Mouse (Mus musculus) liver, postnatal 0 days (tissue): ENCODE measurements around the gene Lrrc75a. TPM values are rescaled to one million over a fixed set of nuclear protein-coding genes. Genes with fewer than 3 reads are reported as not detected.

Source experiments
- ATAC-seq: fragments of 200-750 bp; cut with Nextera tagmentation; 2 replicates; pipeline ENCODE4 v1.8.0; 2017; ENCODE audit warnings: mild to moderate bottlenecking, moderate library complexity
- DNase-seq: peaks from one replicate; pipeline ENCODE4 v3.0.0-alpha.2; 2016
- H3K27ac ChIP-seq: fragments of 300-500 bp; sonication (generic); 2 replicates; pipeline ENCODE4 v1.5.1; 2014; ENCODE audit warnings: antibody characterized with exemption, moderate library complexity, mild to moderate bottlenecking, low read depth
- H3K27me3 ChIP-seq: fragments of 300-500 bp; sonication (generic); 2 replicates; pipeline ENCODE4 v1.6.1; 2014; ENCODE audit warnings: low read length, control low read depth, mixed read lengths; ENCODE audit not compliant: insufficient read depth
- H3K36me3 ChIP-seq: fragments of 300-500 bp; sonication (generic); replicated peaks from 2 replicates; pipeline ENCODE4 v1.6.1; 2014; ENCODE audit warnings: mild to moderate bottlenecking, control low read depth, low read length, moderate library complexity, mixed read lengths; ENCODE audit not compliant: insufficient read depth
- H3K4me1 ChIP-seq: fragments of 300-500 bp; sonication (generic); 2 replicates; pipeline ENCODE4 v1.6.1; 2014; ENCODE audit warnings: antibody characterized with exemption, mild to moderate bottlenecking, control low read depth; ENCODE audit not compliant: insufficient read depth
- H3K4me2 ChIP-seq: fragments of 300-500 bp; sonication (generic); 2 replicates; pipeline ENCODE4 v1.6.1; 2014; ENCODE audit warnings: low read depth, mild to moderate bottlenecking, low read length, moderate library complexity, mixed read lengths
- H3K4me3 ChIP-seq: fragments of 300-500 bp; sonication (generic); 2 replicates; pipeline ENCODE4 v1.5.1; 2014; ENCODE audit warnings: low read depth, low read length
- H3K9ac ChIP-seq: fragments of 300-500 bp; sonication (generic); replicated peaks from 2 replicates; pipeline ENCODE4 v1.6.1; 2014; ENCODE audit warnings: mild to moderate bottlenecking, moderate library complexity
- H3K9me3 ChIP-seq: fragments of 300-500 bp; sonication (generic); 2 replicates; pipeline ENCODE4 v1.6.1; 2016; ENCODE audit warnings: mild to moderate bottlenecking, control low read depth, low read length, mixed read lengths
- CTCF ChIP-seq: sonication (generic); IDR thresholded peaks from 2 replicates; pipeline ENCODE4 v1.5.1; 2016; ENCODE audit warnings: antibody characterized with exemption, low read depth
- EP300 ChIP-seq: IDR thresholded peaks from 2 replicates; pipeline ENCODE4 v1.6.1; 2016; ENCODE audit warnings: antibody characterized with exemption, low read depth, mild to moderate bottlenecking
- WGBS: fragments of 180-500 bp; shearing (Covaris S2); extraction: QIAGEN DNeasy Blood & Tissue Kit; methylation state at CpG from one replicate; pipeline ENCODE4 v1.1.7; 2014; ENCODE audit not compliant: insufficient replicate concordance; 5-methylcytosine and 5-hydroxymethylcytosine counted together
- polyA plus RNA-seq: library from polyadenylated mRNA; unstranded; fragments of >200 nt; fragmentation: Nextera tagmentation; extraction: Ambion mirVana; gene quantifications from 2 replicates; pipeline ENCODE4 v1.2.1, GENCODE M21; 2015

Lrrc75a gene
- polyA plus RNA-seq, 1 experiment from 2014 or later, result 1.1 TPM

DNA sequence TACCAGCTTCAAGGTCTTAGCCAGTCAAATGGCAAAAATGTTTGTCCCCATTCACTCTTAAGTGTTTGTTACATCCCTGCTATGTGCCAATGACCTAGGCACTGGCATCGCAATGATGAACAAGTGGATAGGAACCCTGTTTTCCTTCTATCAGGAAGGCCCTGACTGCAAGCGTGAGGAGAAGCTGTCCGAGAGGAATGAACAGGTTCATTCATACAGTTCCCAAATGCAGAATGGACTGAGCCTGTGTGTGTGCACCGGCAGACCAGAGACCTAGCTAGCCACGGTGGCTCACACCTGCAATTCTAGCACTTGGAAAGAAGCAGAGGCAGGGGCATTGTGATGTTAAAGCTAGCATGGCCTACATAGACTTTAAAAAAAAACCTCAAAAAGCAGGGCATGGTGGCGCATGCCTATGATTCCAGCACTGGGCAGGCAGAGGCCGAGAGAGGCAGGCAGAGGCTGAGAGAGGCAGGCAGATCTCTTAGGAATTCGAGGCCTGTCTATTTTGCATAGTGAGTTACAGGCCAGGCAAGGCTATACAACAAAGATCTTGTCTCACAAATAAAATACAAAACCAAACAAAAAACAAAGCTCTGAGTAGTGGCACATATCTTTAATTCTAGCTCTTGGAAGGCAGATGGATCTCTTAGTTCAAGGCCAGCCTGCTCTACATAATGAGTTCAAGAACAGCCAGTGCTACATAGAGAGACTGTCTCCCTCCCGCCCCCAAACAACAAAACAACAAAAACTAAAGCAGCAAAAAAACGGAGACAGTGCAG lies 41.0 kb downstream of the Lrrc75a start:
- H3K27me3 ChIP-seq, result no peaks in the 10 kb centered on the region
- H3K36me3 ChIP-seq, result peaks cover 39% of the 10 kb centered on the region
- no peaks in the 10 kb centered on the region for H3K9me3 ChIP-seq
- H3K4me2 ChIP-seq, result no peak overlapping the region
- TF ChIP-seq CTCF, result no peak
- no peak for TF ChIP-seq EP300
- H3K4me3 ChIP-seq, result no peak overlapping the region
- no peak for ATAC-seq
- H3K4me1 ChIP-seq, result peaks cover 18% of the 10 kb centered on the region
- H3K9ac ChIP-seq, result no peak overlapping the region
- 72% methylated on average over 10 of the region's 10 CpGs for WGBS
- no peak for DNase-seq
- no peak overlapping the region for H3K27ac ChIP-seq

DNA sequence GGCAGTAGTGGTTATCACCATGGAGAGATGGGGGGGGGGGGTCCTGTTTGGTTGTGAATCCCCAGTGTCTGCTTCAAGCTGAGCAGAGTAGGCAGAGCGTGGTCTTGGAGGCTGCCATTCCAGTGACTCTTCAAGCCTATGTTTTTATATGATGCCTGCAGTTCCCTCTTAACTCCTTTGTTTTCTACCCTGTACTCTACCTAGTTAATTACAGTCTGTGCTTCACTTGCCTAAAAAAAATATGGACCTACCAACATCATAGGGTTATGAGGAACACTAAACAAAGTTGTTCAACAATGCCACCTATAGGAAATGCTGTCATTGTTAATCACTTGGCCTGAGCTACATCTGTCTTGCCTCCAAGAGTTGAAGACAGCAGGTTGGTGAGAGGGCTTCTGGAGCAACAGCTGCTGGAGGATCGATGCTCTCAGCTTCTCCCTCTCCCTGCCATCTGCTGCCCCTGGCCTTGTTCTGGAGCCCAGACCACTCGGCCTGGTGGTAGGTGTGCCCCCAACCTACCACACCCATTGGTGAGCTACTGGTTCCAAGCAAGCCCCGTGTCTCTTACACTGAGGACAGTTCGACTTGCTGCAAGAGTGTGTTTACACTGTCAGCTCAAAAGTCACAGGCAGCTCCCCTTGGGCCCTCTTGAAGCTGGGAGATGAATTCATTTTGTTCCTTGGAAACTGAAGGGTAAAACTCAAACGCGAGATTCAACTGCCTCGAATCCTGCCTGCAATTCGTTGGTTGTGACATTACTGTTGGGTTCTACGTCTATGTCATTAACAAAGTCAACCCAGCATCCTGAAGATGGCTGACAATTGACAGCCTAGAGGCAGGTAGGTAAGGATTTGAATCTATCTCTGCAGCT lies 41.8 kb downstream of the Lrrc75a start:
- no peak for ATAC-seq
- Histone ChIP-seq H3K9me3 (no peaks in the 10 kb centered on the region), H3K4me3 (no peak overlapping the region), H3K36me3 (peaks cover 39% of the 10 kb centered on the region), H3K9ac (no peak overlapping the region), H3K4me1 (peaks cover 25% of the 10 kb centered on the region), H3K27me3 (no peaks in the 10 kb centered on the region), H3K27ac (no peak overlapping the region), H3K4me2 (no peak overlapping the region)
- WGBS, result 55% methylated on average over 10 of the region's 10 CpGs
- no peak for DNase-seq
- TF ChIP-seq EP300, result no peak
- 0 out of 2 replicates have a peak, but pooled peaks have one; percentile 22 for TF ChIP-seq CTCF

DNA sequence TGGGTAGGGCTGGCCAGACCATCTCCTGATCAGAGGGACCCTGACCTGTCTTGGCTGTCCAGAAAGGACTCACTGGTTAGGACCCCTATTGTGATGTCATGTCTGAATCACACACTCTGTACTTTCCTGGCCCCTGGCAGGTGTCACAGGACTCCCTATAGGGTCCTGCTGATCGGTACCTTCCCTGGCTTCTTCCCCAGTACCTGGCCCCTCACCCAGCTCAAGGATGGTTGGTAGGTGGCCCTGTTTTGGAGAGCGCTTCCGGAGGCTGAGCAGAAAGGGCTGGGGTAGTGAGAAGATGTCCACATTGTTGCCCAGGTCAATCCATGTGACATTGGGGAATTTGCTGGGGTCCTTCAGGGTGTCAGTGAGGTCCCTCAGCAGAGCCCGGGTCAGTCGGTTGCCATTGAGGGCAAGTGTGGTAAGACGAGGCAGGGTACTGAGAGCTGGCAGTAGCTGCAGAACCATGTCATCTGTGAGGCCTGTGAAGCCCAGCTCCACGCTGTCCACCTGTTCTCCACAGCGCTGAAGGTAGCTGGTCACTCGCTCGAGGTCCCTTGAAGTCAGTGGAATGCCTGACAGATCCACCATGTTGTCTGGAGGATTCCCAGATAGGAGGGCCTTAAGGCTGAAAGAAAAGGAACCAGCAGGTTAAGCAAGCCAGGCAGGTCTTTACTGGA lies 42.6 kb downstream of the Lrrc75a start:
- Histone ChIP-seq H3K9ac (no peak overlapping the region), H3K27ac (peak overlapping the region; percentile 55), H3K4me3 (no peak overlapping the region), H3K9me3 (no peaks in the 10 kb centered on the region), H3K4me2 (no peak overlapping the region), H3K4me1 (peaks cover 25% of the 10 kb centered on the region), H3K36me3 (peaks cover 39% of the 10 kb centered on the region), H3K27me3 (no peaks in the 10 kb centered on the region)
- no peak for DNase-seq
- TF ChIP-seq EP300 (no peak), CTCF (no peak)
- WGBS, result 61% methylated on average over 10 of the region's 10 CpGs
- ATAC-seq, result no peak

DNA sequence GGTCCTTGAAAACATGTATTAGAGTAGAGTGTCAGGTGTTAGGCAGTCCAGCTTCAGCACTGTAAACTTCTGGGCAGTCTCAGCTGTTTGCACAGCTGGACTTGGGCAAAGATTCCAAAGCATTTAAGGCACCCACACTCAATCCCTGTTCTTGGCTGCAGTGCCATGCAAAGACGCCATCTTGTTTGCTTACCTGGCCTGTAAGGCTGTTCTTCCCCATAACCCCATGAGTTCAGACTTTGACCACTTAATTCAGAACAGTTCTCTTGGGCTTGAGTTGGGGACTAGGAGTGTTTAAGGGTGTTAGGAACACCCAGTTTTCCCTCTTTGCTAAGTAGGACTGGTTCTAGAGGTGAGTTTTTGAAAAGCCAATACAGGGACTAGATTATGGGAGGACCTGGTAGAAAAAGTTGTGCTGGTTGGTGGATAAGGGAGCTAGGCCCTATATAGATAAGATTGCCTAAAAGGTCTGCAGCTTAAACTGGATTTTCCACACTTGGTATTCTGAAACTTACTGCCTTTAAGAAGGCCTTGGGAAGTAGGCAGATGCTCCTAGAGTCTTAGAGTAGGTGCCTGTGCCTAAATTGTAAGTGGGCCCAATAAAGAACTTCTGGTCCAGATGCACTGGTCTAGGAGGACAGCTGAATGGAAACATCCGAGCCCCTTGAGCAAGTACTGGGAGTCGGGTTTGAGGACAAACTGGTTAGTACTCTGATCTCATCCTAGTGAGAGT lies 43.3 kb downstream of the Lrrc75a start:
- 48% methylated on average over 3 of the region's 3 CpGs for WGBS
- Histone ChIP-seq H3K4me1 (peaks cover 25% of the 10 kb centered on the region), H3K9me3 (no peaks in the 10 kb centered on the region), H3K9ac (peak overlapping the region; percentile 85; the same call in 1 of the 2 replicates), H3K4me2 (peak overlapping the region; percentile 79), H3K27me3 (no peaks in the 10 kb centered on the region), H3K4me3 (peak overlapping the region; percentile 83; the same call in 1 of the 2 replicates), H3K27ac (peak overlapping the region; percentile 55), H3K36me3 (peaks cover 39% of the 10 kb centered on the region)
- TF ChIP-seq EP300 (no peak), CTCF (no peak)
- DNase-seq (no peak), ATAC-seq (no peak)

DNA sequence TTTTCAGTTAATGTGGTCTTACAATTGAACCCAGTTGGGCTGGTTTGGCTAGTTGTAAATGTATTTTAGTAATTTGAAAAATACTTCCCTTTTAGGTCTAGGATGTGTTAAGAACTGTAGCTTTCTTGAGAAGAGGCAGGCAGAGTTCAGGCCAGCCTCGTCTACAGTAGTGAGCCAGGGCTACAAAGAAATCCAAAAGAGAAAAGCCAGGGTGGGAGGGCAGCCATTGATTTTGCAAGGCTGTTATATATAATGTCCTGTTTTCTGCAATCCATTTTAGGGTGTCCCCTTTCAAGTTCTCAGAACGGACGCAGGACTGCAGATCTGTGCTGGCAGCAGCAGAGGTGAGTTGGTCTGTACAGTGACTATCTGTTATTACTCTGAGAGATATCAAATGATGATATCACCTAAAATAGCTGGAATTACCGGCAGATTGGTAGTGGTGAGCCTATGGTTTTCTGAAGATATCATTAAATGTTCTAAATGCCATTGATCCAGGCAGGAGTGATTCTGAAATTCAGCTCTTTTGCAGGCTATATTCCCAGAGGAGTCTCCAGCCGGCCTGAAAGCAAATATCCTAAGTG lies 44.1 kb downstream of the Lrrc75a start:
- no peak for DNase-seq
- peak overlapping the region; percentile 4; the same call in 1 of the 2 replicates for H3K27ac ChIP-seq
- peaks cover 25% of the 10 kb centered on the region for H3K4me1 ChIP-seq
- H3K4me2 ChIP-seq, result peak overlapping the region; percentile 79
- no peak for ATAC-seq
- H3K27me3 ChIP-seq, result no peaks in the 10 kb centered on the region
- H3K9ac ChIP-seq, result peak overlapping the region; percentile 85
- no peaks in the 10 kb centered on the region for H3K9me3 ChIP-seq
- peak overlapping the region; percentile 83 for H3K4me3 ChIP-seq
- no peak for TF ChIP-seq EP300
- no peak for TF ChIP-seq CTCF
- peaks cover 39% of the 10 kb centered on the region for H3K36me3 ChIP-seq
- WGBS, result 18% methylated on average over 5 of the region's 5 CpGs
